Mouse (Mus musculus) megakaryocyte, embryonic 14.5 days (primary cell): ENCODE measurements around the gene Syvn1.

Experiments used
- FLI1 ChIP-seq: IDR thresholded peaks from 2 replicates; pipeline ENCODE4 v1.6.1; 2012; ENCODE audit warnings: low read length, inconsistent platforms, mixed read lengths
- GATA1 ChIP-seq: IDR thresholded peaks from 3 replicates; pipeline ENCODE4 v1.6.1; 2012; ENCODE audit warnings: mixed read lengths, low read length, inconsistent platforms, borderline replicate concordance

GRCm38 (mm10) chr19:6047154-6047898 is 950 bp downstream of the Syvn1 start:
- TF ChIP-seq FLI1 (no peak), GATA1 (no peak)
